ENCODE assay signal across 8 mouse cellular contexts in genomic region chr1:89302368-89302951, GRCm38 (mm10).
DNase-seq lines count a peak whose midpoint lies in the region; ATAC-seq lines count a peak whose summit lies in the region.

No protein-coding gene starts in this region.

- peak; percentile 89 for ATAC-seq in megakaryocyte progenitor cell, adult 5-6 weeks (replicated peaks; ENCODE audit: poor library complexity)
- ATAC-seq in activated CD4-positive, CD25-positive, alpha-beta regulatory T cell, adult 4 months, result no peak

- peak; percentile 17 to 19 for DNase-seq in cerebellum, postnatal 25 days
- DNase-seq in cerebellum, adult 8-10 months, result no peak
- DNase-seq in 3T3-L1 (ENCODE audit: low read depth, low spot score), result peak; percentile 27
- peak; percentile 40 to 64 for DNase-seq in frontal cortex, postnatal 10 days (ENCODE audit: low spot score in 2 of 2)
- DNase-seq in layer of hippocampus, adult 18-20 months (ENCODE audit: low spot score in 2 of 2), result peak; percentile 61 to 84
- no peak for DNase-seq in adrenal gland, postnatal 4 days (ENCODE audit: low spot score in 2 of 2)

Comparison
In these comparisons a context has a peak if more than half of its experiments do, and no peak if none do; other contexts are left out.
1. DNase-seq: peak in cerebellum, postnatal 25 days (2 of 2), 3T3-L1 (single experiment), frontal cortex, postnatal 10 days (2 of 2) and layer of hippocampus, adult 18-20 months (2 of 2); none in cerebellum, adult 8-10 months (single experiment) and adrenal gland, postnatal 4 days (0 of 2).